Mouse (Mus musculus) MEL (cell line): ENCODE data around the gene Gm13539. TPM values are rescaled to one million over a fixed set of nuclear protein-coding genes. Genes with fewer than 3 reads are reported as not detected.

Source experiments
- DNase-seq: peaks from one replicate; pipeline ENCODE4 v3.0.0; 2011; ENCODE audit warnings: low read depth, low spot score
- H3K27ac ChIP-seq: 2 replicates; pipeline ENCODE4 v1.5.1; 2012; ENCODE audit warnings: low read depth, mild to moderate bottlenecking, control low read depth, low read length, moderate library complexity; ENCODE audit not compliant: control insufficient read depth
- H3K27me3 ChIP-seq, 2 experiments: fragments of 150-350 bp in 1 of 2; sonication (generic) in 1 of 2; 2 replicates each; pipeline ENCODE4 v1.6.1; 2012; ENCODE audit warnings: low read length in 2 of 2, mild to moderate bottlenecking in 2 of 2, improper control_type of control experiment in 1 of 2, moderate library complexity in 1 of 2; ENCODE audit not compliant: insufficient read depth in 2 of 2, control insufficient read depth in 1 of 2
- H3K36me3 ChIP-seq, 2 experiments: 2 replicates each; pipeline ENCODE4 v1.6.1; 2012 to 2014; ENCODE audit warnings: low read length in 2 of 2, improper control_type of control experiment in 1 of 2, inconsistent platforms in 1 of 2, mild to moderate bottlenecking in 1 of 2; ENCODE audit not compliant: insufficient read depth in 2 of 2, control insufficient read depth in 1 of 2
- H3K4me1 ChIP-seq, 2 experiments: fragments of 150-350 bp in 1 of 2; sonication (generic) in 1 of 2; 2 replicates each; pipeline ENCODE4 v1.6.1; 2012; ENCODE audit warnings: low read length in 2 of 2, improper control_type of control experiment in 1 of 2, mild to moderate bottlenecking in 1 of 2; ENCODE audit not compliant: insufficient read depth in 2 of 2, control insufficient read depth in 1 of 2
- H3K4me3 ChIP-seq, 2 experiments: fragments of 150-350 bp in 1 of 2; sonication (generic) in 1 of 2; 2 replicates each; pipeline ENCODE4 v1.5.1; 2012; ENCODE audit warnings: low read depth in 2 of 2, low read length in 2 of 2, mild to moderate bottlenecking in 2 of 2, moderate library complexity in 2 of 2, control low read depth in 1 of 2, improper control_type of control experiment in 1 of 2; ENCODE audit not compliant: control insufficient read depth in 1 of 2, insufficient read depth in 1 of 2
- H3K79me2 ChIP-seq: 2 replicates; pipeline ENCODE4 v1.6.1; 2012; ENCODE audit warnings: mild to moderate bottlenecking, low read length, moderate library complexity; ENCODE audit not compliant: control insufficient read depth, poor library complexity, insufficient read depth
- H3K9ac ChIP-seq: 2 replicates; pipeline ENCODE4 v1.6.1; 2012; ENCODE audit warnings: low read depth, mild to moderate bottlenecking, control low read depth, low read length, moderate library complexity; ENCODE audit not compliant: control insufficient read depth, poor library complexity, severe bottlenecking
- H3K9me3 ChIP-seq: fragments of 150-350 bp; sonication (generic); replicated peaks from 2 replicates; pipeline ENCODE4 v1.6.1; 2012; ENCODE audit warnings: mild to moderate bottlenecking, low read length, improper control_type of control experiment, moderate library complexity; ENCODE audit not compliant: insufficient read depth
- CHD1 ChIP-seq: IDR thresholded peaks from 2 replicates; pipeline ENCODE4 v1.6.1; 2012; ENCODE audit warnings: low read depth, mild to moderate bottlenecking, inconsistent platforms, low read length, improper control_type of control experiment
- E2F4 ChIP-seq: IDR thresholded peaks from 2 replicates; pipeline ENCODE4 v1.6.1; 2011; ENCODE audit warnings: low read depth, low read length, improper control_type of control experiment, borderline replicate concordance
- GABPA ChIP-seq: IDR thresholded peaks from 2 replicates; pipeline ENCODE4 v1.6.1; 2012; ENCODE audit warnings: low read depth, mild to moderate bottlenecking, inconsistent platforms, low read length, improper control_type of control experiment, moderate library complexity
- HCFC1 ChIP-seq: IDR thresholded peaks from 2 replicates; pipeline ENCODE4 v1.6.1; 2012; ENCODE audit warnings: low read depth, mild to moderate bottlenecking, inconsistent platforms, low read length, improper control_type of control experiment, moderate library complexity
- JUND ChIP-seq: IDR thresholded peaks from 2 replicates; pipeline ENCODE4 v1.6.1; 2011; ENCODE audit warnings: low read depth, mild to moderate bottlenecking, improper control_type of control experiment, low read length
- KAT2A ChIP-seq: conservative IDR thresholded peaks from 2 replicates; pipeline ENCODE4 v1.6.1; 2012; ENCODE audit warnings: low read depth, low read length, improper control_type of control experiment, inconsistent platforms
- MAFK ChIP-seq: IDR thresholded peaks from 2 replicates; pipeline ENCODE4 v1.6.1; 2011; ENCODE audit warnings: low read depth, mild to moderate bottlenecking, low read length, improper control_type of control experiment, borderline replicate concordance
- MAX ChIP-seq: IDR thresholded peaks from 2 replicates; pipeline ENCODE4 v1.6.1; 2011; ENCODE audit warnings: low read length, improper control_type of control experiment
- MAZ ChIP-seq: IDR thresholded peaks from 2 replicates; pipeline ENCODE4 v1.6.1; 2012; ENCODE audit warnings: low read depth, mild to moderate bottlenecking, inconsistent platforms, low read length, improper control_type of control experiment
- MEF2A ChIP-seq: IDR thresholded peaks from 2 replicates; pipeline ENCODE4 v1.6.1; 2014; ENCODE audit warnings: low read depth, mild to moderate bottlenecking, inconsistent platforms, low read length, improper control_type of control experiment; ENCODE audit not compliant: poor library complexity, insufficient replicate concordance, severe bottlenecking; ENCODE audit errors: extremely low read depth
- MXI1 ChIP-seq: IDR thresholded peaks from 2 replicates; pipeline ENCODE4 v1.6.1; 2011; ENCODE audit warnings: mild to moderate bottlenecking, low read depth, low read length, improper control_type of control experiment
- MYB ChIP-seq: IDR thresholded peaks from 2 replicates; pipeline ENCODE4 v1.6.1; 2011; ENCODE audit warnings: mild to moderate bottlenecking, low read depth, low read length, improper control_type of control experiment
- MYC ChIP-seq: IDR thresholded peaks from 2 replicates; pipeline ENCODE4 v1.6.1; 2011; ENCODE audit warnings: low read depth, mild to moderate bottlenecking, low read length, improper control_type of control experiment, moderate library complexity
- NELFE ChIP-seq: IDR thresholded peaks from 2 replicates; pipeline ENCODE4 v1.6.1; 2011; ENCODE audit warnings: low read depth, low read length, improper control_type of control experiment
- NRF1 ChIP-seq: IDR thresholded peaks from 2 replicates; pipeline ENCODE4 v1.6.1; 2014; ENCODE audit warnings: low read depth, mild to moderate bottlenecking, inconsistent platforms, low read length, improper control_type of control experiment, moderate library complexity; ENCODE audit not compliant: poor library complexity, insufficient read depth, severe bottlenecking
- POLR2A ChIP-seq, 2 experiments: IDR thresholded peaks; 2 replicates each; pipeline ENCODE4 v1.6.1; 2011 to 2012; ENCODE audit warnings: low read length in 2 of 2, mild to moderate bottlenecking in 2 of 2, control low read depth in 1 of 2, improper control_type of control experiment in 1 of 2, low read depth in 1 of 2, moderate library complexity in 1 of 2; ENCODE audit not compliant: control insufficient read depth in 1 of 2, insufficient read depth in 1 of 2, poor library complexity in 1 of 2
- POLR2AphosphoS2 ChIP-seq: IDR thresholded peaks from 2 replicates; pipeline ENCODE4 v1.6.1; 2011; ENCODE audit warnings: low read length, improper control_type of control experiment
- POLR2AphosphoS5 ChIP-seq: IDR thresholded peaks from 2 replicates; pipeline ENCODE4 v1.6.1; 2012; ENCODE audit warnings: low read depth, borderline replicate concordance, mild to moderate bottlenecking, inconsistent platforms, low read length, moderate library complexity, mixed read lengths
- SMC3 ChIP-seq: IDR thresholded peaks from 2 replicates; pipeline ENCODE4 v1.6.1; 2011; ENCODE audit warnings: low read depth, low read length, improper control_type of control experiment
- TAL1 ChIP-seq: IDR thresholded peaks from 2 replicates; pipeline ENCODE4 v1.6.1; 2012; ENCODE audit warnings: mild to moderate bottlenecking, inconsistent platforms, low read length, moderate library complexity, mixed read lengths
- TBP ChIP-seq: IDR thresholded peaks from 2 replicates; pipeline ENCODE4 v1.8.0; 2011; ENCODE audit warnings: low read depth, low read length, improper control_type of control experiment
- UBTF ChIP-seq: IDR thresholded peaks from 2 replicates; pipeline ENCODE4 v1.6.1; 2012; ENCODE audit warnings: low read depth, mild to moderate bottlenecking, inconsistent platforms, low read length, improper control_type of control experiment, moderate library complexity, borderline replicate concordance; ENCODE audit not compliant: insufficient read depth
- USF1 ChIP-seq: IDR thresholded peaks from 2 replicates; pipeline ENCODE4 v1.6.1; 2014; ENCODE audit warnings: low read depth, mild to moderate bottlenecking, inconsistent platforms, low read length, improper control_type of control experiment, moderate library complexity
- USF2 ChIP-seq, 2 experiments: IDR thresholded peaks; 2 replicates each; pipeline ENCODE4 v1.6.1; 2011 to 2012; ENCODE audit warnings: improper control_type of control experiment in 2 of 2, low read length in 2 of 2, borderline replicate concordance in 1 of 2, inconsistent platforms in 1 of 2, low read depth in 1 of 2, mild to moderate bottlenecking in 1 of 2; ENCODE audit not compliant: insufficient read depth in 1 of 2
- ZC3H11A ChIP-seq: IDR thresholded peaks from 2 replicates; pipeline ENCODE4 v1.6.1; 2012; ENCODE audit warnings: low read depth, mild to moderate bottlenecking, inconsistent platforms, low read length, improper control_type of control experiment
- ZKSCAN1 ChIP-seq: IDR thresholded peaks from 2 replicates; pipeline ENCODE4 v1.6.1; 2012; ENCODE audit warnings: low read depth, mild to moderate bottlenecking, inconsistent platforms, low read length, improper control_type of control experiment, moderate library complexity
- ZNF384 ChIP-seq: IDR thresholded peaks from 2 replicates; pipeline ENCODE4 v1.6.1; 2012; ENCODE audit warnings: low read depth, mild to moderate bottlenecking, inconsistent platforms, low read length, improper control_type of control experiment
- polyA plus RNA-seq, 2 experiments: library from polyadenylated mRNA; stranded (reverse) in 1 of 2; unstranded in 1 of 2; fragments of >175 nt in 1 of 2; fragments of >200 nt in 1 of 2; gene quantifications; 2 replicates each; pipeline versions ENCODE4 v1.2.1 to v1.2.4; 2012; ENCODE audit warnings: low replicate concordance in 2 of 2, low read depth in 1 of 2; ENCODE audit not compliant: insufficient read length in 2 of 2, insufficient read depth in 1 of 2, missing spikeins in 1 of 2
- total RNA-seq: library from RNA; depleted of rRNA; stranded (reverse); fragments of 300-350 nt; gene quantifications from 2 replicates; pipeline ENCODE4 v1.2.3, GENCODE M21; 2012

Gm13539 gene
- total and polyA plus RNA-seq, 3 experiments, result not detected

DNA sequence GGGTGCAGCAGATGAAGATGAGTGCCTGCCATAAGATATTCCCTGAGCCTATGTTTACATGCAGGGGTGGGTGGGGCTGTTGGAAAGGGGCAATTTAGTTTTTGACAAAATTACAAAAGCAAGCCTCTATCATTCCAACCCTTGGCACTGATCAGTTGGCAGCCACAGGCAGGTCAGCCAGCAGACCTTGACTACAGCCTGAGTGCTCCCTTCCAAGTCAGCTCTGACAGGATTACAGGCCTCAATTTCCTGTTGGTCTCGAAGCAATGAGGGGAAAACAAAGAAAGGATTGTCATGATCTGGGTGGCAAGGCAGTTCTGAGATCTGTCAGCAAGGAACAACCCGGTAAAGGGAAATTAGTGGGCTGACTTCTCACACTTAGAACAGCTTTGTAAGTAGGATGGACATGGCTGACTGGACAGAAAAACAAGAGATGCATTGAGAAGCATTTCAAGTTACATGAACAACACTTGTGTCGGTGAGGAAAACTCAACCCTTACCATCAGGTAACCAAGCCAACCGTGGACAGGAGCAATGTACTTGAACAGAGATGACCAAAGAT lies 23.9 kb upstream of the Gm13539 start:
- H3K9me3 ChIP-seq, result no peaks in the 10 kb centered on the region
- H3K36me3 ChIP-seq, result no peaks in the 10 kb centered on the region
- no peaks in the 10 kb centered on the region; a peak in 1 of 4 replicates for H3K27me3 ChIP-seq
- H3K79me2 ChIP-seq, result no peaks in the 10 kb centered on the region
- no peaks in the 10 kb centered on the region for H3K4me1 ChIP-seq
- TF ChIP-seq ZC3H11A (no peak), ZNF384 (no peak), HCFC1 (no peak), MAX (no peak), USF2 (IDR thresholded peaks at IDR 0.05; ENCODE audit: borderline replicate concordance in 1 of 2, insufficient read depth in 1 of 2, low read depth in 1 of 2, low read length in 2 of 2) (no peak), MAFK (no peak), SMC3 (no peak), POLR2AphosphoS2 (no peak), ZKSCAN1 (no peak), POLR2AphosphoS5 (no peak), MYC (no peak), NELFE (no peak), MXI1 (no peak), MYB (no peak), MAZ (no peak), USF1 (no peak), GABPA (no peak), CHD1 (no peak), TBP (no peak), E2F4 (no peak)
- TF ChIP-seq, all 39 proteins: peak for 0
- no peak overlapping the region for H3K27ac ChIP-seq
- DNase-seq, result no peak
- H3K4me3 ChIP-seq, result no peak overlapping the region
- no peak overlapping the region for H3K9ac ChIP-seq

DNA sequence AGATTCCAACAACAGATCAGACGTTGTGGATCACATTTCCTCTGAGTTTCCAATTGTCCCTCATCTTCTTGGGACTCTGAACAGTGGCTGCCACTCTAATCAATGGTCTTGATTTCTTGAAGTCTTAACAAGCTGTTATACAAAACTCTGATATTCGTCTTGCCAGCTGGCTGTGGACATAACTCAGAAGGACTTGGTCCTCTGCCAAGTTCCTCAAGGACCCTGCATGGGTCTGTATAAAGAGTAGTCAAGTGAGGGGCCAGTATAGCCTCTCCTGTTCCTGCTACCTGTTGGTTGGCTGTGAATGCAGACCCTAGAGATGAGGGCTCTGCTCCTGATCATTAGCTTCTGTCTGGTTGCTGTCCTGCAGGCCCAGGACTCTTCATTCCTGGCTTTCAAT lies 16.8 kb upstream of the Gm13539 start, which contains the start of gene Lcn3:
Gene Lcn3 (plus strand): TSS at position 301 of the 400 bp plus-strand sequence.
- DNase-seq, result no peak
- H3K27me3 ChIP-seq, result peaks cover 0 to 4% of the 10 kb centered on the region in 2 experiments; a peak in 1 of 4 replicates
- no peaks in the 10 kb centered on the region for H3K36me3 ChIP-seq
- no peak within 1 kb of the TSS for H3K9ac ChIP-seq
- no peaks in the 10 kb centered on the region for H3K9me3 ChIP-seq
- no peak within 1 kb of the TSS for H3K27ac ChIP-seq
- no peak within 1 kb of the TSS for H3K4me3 ChIP-seq
- TF ChIP-seq POLR2A (IDR thresholded peaks at IDR 0.05; ENCODE audit: control insufficient read depth in 1 of 2, insufficient read depth in 1 of 2, low read depth in 1 of 2, low read length in 2 of 2, poor library complexity in 1 of 2), result no peak
- TF ChIP-seq MEF2A, result no peak
- no peak for TF ChIP-seq USF1
- no peak for TF ChIP-seq MAFK
- TF ChIP-seq MYB, result no peak
- no peak for TF ChIP-seq NRF1
- TF ChIP-seq TBP, result no peak
- TF ChIP-seq MAX, result no peak
- no peak for TF ChIP-seq JUND
- no peak for TF ChIP-seq TAL1
- TF ChIP-seq POLR2AphosphoS2, result no peak
- no peak for TF ChIP-seq UBTF
- no peak for TF ChIP-seq KAT2A
- no peaks in the 10 kb centered on the region for H3K79me2 ChIP-seq
- no peaks in the 10 kb centered on the region for H3K4me1 ChIP-seq
